Mouse (Mus musculus) bone marrow macrophage, adult 2 months (primary cell): ENCODE results near the gene Rbpms2. TPM values are rescaled to one million over a fixed set of nuclear protein-coding genes. Genes with fewer than 3 reads are reported as not detected.

Experiments
- H3K27ac ChIP-seq: 2 replicates; pipeline ENCODE4 v1.5.1; 2012; ENCODE audit warnings: low read depth, low read length; ENCODE audit not compliant: insufficient read depth
- H3K4me1 ChIP-seq: 2 replicates; pipeline ENCODE4 v1.6.1; 2012; ENCODE audit warnings: low read length; ENCODE audit not compliant: control insufficient read depth, insufficient read depth
- H3K4me3 ChIP-seq: 2 replicates; pipeline ENCODE4 v1.5.1; 2012; ENCODE audit warnings: mild to moderate bottlenecking, low read length, moderate library complexity; ENCODE audit not compliant: insufficient read depth
- CTCF ChIP-seq: IDR thresholded peaks from 2 replicates; pipeline ENCODE4 v1.5.1; 2012; ENCODE audit warnings: low read depth, mild to moderate bottlenecking, low read length, moderate library complexity
- POLR2A ChIP-seq: IDR thresholded peaks from 2 replicates; pipeline ENCODE4 v1.6.1; 2012; ENCODE audit warnings: mild to moderate bottlenecking, low read depth, low read length, borderline replicate concordance
- polyA plus RNA-seq: library from polyadenylated mRNA; stranded (reverse); fragments of >200 nt; gene quantifications from 2 replicates; pipeline ENCODE4 v1.2.4, GENCODE M21; 2012; ENCODE audit not compliant: missing spikeins, insufficient read depth, insufficient read length

The Rbpms2 gene
- polyA plus RNA-seq, 1 experiment: not detected

DNA sequence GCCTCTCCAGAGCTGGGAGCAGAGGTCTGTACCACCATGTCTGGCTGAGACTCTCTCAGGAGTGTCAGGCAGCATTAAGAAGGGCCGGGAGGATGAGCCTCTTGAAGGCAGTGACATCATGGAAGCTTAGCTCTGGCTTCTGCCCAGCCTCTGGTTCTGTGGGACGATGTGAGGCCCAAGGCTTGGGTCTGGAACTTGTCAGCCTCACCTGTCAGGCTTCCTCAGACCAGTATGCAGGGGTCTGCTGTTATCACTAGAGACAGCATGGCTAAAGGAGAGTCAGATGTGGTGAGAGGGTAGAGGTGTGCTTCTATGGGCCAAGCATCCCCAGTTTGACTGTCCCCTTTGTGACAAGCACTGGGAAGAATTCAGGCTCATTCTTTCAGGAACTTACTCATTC, 16.4 kb upstream of the Rbpms2 start:
- Histone ChIP-seq H3K4me3 (no peak overlapping the region), H3K27ac (no peak overlapping the region), H3K4me1 (no peaks in the 10 kb centered on the region)
- TF ChIP-seq POLR2A: no peak
- no peak for TF ChIP-seq CTCF

DNA sequence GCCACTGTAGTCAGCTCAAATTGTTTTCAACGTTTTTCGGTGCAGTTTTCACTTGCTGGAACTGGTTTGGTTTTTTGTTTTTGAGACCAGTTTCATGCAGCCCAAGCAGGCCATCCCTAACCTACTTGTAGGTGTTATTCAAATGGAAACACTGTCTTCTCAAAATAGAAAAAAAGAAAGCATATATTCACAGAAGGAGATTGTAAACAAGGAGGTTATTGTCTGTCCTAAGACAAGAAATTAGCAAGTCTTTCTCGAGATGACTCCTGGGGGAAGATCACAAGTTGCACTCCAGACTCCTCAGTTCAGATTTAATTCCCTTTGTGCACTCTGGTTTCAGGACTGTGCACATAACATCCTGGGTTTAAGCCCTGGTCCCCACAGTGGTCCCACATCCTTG, 10.1 kb upstream of the Rbpms2 start:
- Histone ChIP-seq H3K4me3 (no peak overlapping the region), H3K27ac (no peak overlapping the region), H3K4me1 (no peaks in the 10 kb centered on the region)
- TF ChIP-seq POLR2A (no peak), CTCF (no peak)

DNA sequence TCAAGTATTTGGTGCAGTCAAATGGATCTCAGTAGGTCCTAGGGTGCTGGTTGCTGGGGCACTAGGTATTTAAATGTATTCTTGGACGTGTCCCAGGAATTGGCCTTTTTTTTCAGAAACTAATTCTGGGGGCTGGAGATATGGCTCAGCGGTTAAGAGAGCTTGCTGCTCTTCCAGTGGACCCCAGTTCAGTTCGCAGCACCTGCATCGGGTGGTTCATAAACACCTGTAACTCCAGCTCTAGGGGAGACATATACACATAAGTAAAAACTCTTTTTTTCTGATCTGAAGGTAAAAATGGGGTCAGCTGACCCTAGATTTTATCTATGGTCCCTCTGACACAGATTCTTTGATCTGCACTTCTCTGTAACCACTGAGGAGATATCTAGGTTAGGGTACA, 8.3 kb upstream of the Rbpms2 start:
- no peak overlapping the region for H3K4me3 ChIP-seq
- H3K27ac ChIP-seq: no peak overlapping the region
- no peak for TF ChIP-seq POLR2A
- TF ChIP-seq CTCF: no peak
- H3K4me1 ChIP-seq: no peaks in the 10 kb centered on the region

DNA sequence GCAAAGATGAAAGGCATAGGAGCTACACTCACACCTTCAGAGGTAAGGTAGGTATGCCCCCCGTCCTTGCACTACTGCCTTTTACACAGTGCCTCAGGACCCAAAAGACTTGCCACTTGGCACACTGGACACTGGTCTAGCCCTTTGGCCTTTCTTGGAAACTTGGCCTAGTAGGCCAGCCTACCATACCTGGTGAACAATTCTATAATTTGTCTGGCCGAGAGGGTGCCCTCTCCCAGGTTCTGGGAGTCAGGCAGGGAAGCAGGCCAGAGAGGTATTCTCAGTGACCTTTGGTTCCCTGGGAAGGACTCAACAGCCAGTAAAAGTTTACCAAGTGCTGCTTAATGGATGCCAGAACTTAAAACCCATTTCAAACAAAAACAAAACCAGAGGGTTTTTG, 7.8 kb upstream of the Rbpms2 start:
- Histone ChIP-seq H3K27ac (no peak overlapping the region), H3K4me3 (no peak overlapping the region), H3K4me1 (no peaks in the 10 kb centered on the region)
- no peak for TF ChIP-seq CTCF
- no peak for TF ChIP-seq POLR2A

DNA sequence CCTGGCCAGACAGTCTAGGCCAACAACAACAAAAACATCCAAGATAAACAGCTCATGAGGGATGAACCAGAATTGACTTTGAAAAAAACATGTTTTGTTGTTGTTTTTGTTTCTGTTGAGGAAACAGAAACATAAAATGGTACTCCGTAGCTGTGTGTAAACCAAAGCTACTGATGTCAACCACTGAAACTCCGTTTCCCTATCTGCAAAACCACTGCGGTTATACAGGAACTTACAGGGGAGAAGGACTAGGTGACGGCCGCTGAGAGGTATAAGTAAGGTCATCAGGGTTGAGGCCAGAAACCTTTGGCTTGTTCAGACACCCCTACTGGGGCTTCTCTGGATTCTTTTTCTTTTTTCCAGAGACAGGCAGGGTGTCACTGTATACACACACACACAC, 6.6 kb upstream of the Rbpms2 start:
- TF ChIP-seq POLR2A: no peak
- TF ChIP-seq CTCF: no peak
- no peak overlapping the region for H3K4me3 ChIP-seq

DNA sequence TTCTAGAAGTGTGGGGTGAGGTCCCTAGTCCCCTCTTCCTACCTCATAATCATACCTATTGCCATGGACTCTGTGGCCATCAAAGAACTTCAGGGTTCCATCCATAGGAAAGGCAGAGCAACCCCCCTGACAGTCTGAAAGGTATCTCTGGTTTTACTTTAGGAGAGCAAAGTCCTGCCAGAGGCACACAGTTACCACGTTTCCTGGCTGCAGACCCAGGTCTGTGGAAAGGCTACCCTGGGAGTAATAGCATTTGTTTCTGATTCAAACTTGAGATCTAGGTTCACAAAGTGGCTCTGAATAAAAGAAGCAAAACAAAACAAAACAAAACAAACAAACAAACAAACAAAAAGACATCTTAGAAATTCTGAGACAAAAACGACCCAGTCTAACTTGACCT, 5.2 kb upstream of the Rbpms2 start:
- Histone ChIP-seq H3K4me3 (no peak overlapping the region), H3K27ac (no peak overlapping the region), H3K4me1 (no peaks in the 10 kb centered on the region)
- TF ChIP-seq POLR2A: no peak
- TF ChIP-seq CTCF: no peak

More for the DNA sequence above, 6.6 kb upstream of the Rbpms2 start:
- H3K4me1 ChIP-seq: no peaks in the 10 kb centered on the region
- no peak overlapping the region for H3K27ac ChIP-seq

DNA sequence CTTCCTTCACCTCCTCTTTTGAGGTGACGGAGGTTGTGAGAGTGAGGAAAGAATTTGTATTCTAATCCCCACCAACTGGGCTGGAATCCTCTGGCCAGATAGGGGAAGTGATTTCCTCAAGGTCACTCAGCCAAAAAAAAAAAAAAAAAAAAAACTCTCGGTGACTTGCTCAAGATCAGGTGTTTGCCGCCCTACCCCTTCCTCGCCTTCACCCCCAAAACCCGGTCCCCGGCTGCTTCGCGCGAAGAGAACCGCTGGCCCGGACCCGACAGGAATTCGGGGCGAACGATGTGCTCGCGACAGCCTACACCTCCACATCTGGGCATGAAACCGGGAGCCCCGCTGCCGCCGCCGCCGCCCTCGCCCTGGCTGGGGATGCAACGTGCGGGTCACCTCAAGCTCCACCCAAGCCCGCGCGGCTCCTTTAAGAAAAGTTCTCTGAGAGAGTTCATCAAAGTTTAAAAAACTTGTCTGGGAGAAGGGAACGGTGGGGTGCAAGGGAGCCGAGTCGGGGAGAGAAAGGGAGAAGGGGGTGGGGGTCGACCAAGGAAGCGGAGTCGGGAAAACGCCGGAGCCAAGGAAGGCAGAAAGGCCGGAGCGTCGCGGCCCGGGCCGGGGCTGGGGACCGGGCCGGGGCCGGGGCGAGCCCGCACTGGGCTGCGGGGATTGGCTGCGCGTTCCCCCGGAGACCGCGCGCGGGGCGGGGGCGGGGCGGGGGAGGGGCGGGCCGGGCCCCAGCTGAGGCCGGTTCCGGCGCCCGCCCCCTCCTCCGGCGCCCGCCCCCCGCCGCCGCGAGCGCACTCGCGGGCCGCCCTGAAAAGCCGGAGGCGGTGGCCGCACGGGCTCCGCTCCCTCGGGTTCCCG, 551 bp downstream of the Rbpms2 start:
- Histone ChIP-seq H3K27ac (no peak overlapping the region), H3K4me3 (peak overlapping the region; percentile 61), H3K4me1 (no peaks in the 10 kb centered on the region)
- TF ChIP-seq POLR2A (no peak), CTCF (no peak)

DNA sequence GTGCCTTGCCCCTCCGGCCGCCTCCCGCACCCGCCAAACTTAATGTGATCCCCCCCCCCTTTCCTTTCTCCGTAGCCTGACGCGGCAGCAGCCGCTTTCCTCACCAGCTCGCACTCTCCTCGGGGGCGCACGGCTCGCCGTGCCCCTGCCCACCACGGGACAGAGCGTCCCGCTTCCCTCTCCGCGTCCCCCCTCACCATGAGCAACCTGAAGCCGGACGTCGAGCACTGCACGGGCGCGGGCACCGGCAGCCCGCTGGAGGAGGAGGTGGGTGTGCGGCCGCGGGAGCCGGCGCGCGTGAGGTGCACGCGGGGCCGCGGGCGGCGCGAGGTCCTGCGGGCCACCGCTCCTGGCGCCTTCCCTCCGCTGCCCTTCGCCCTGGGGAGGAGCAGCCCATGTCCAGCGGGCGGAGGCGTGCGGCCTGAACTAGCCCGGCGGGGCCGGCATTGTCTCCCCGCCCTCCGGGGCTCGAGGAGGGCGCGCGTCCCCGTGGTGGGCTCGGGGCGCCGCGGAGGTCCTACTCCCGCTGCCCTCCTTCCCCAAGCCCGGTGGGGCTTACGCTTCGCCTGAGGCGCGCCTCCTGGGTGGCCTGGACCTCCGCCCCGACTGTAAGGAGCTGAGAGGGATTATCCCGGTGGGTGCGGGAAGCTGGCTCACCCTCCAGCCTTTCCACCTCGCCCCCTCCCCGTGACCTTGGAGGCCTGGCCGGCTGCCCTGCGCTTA, 1.3 kb downstream of the Rbpms2 start:
- TF ChIP-seq CTCF (no peak), POLR2A (no peak)
- no peak overlapping the region for H3K27ac ChIP-seq
- no peaks in the 10 kb centered on the region for H3K4me1 ChIP-seq
- peak overlapping the region; percentile 61 for H3K4me3 ChIP-seq

DNA sequence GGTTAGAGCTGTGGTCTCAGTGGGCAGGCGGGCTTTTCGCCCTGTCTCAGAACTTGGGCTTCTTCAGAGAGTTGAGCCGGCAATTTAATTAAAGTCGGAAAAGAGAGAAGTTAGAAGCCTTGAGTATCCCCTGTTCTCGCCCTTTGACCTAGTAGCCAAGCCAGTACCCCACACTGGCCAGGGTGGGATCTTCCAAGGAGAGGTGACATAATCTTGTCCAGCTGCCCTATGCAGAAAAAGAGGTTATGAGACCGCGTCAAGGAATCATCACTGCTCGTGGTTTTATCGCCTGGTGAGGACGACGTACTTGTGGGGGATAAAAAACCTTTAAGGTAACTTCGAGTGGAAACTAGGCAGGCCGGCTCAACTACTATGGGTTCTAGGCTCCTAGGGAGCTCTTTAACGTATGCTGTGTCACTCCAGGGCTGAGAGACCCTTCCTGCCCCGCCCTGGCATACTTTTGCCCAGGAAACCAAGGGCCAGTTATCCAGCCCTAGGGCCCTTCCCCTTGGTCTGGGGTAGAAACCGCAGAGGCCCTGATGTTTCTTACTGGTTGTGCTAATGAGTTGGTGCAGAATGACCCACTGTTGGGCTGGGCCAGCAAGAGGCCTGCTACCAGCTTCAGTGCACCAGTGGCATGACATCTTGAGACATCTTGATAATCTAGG, 2.0 kb downstream of the Rbpms2 start:
- no peak overlapping the region for H3K4me3 ChIP-seq
- TF ChIP-seq CTCF (no peak), POLR2A (no peak)
- H3K4me1 ChIP-seq: peaks cover 4% of the 10 kb centered on the region

More for the DNA sequence above, 2.0 kb downstream of the Rbpms2 start:
- no peak overlapping the region for H3K27ac ChIP-seq
